Mouse (Mus musculus): Measurements from ENCODE around the gene Hist1h2bk. TPM values are rescaled to one million over a fixed set of nuclear protein-coding genes. Genes with fewer than 3 reads are reported as not detected.
"Not testable (repeated sequence)": the region's sequence is repeated elsewhere in the genome, so short reads cannot be mapped to it uniquely, and the experiment has no call there.

Hist1h2bk gene
- 0.74 and 3.1 TPM in 2 replicates for polyA plus RNA-seq (2012; rRNA removed)

DNA sequence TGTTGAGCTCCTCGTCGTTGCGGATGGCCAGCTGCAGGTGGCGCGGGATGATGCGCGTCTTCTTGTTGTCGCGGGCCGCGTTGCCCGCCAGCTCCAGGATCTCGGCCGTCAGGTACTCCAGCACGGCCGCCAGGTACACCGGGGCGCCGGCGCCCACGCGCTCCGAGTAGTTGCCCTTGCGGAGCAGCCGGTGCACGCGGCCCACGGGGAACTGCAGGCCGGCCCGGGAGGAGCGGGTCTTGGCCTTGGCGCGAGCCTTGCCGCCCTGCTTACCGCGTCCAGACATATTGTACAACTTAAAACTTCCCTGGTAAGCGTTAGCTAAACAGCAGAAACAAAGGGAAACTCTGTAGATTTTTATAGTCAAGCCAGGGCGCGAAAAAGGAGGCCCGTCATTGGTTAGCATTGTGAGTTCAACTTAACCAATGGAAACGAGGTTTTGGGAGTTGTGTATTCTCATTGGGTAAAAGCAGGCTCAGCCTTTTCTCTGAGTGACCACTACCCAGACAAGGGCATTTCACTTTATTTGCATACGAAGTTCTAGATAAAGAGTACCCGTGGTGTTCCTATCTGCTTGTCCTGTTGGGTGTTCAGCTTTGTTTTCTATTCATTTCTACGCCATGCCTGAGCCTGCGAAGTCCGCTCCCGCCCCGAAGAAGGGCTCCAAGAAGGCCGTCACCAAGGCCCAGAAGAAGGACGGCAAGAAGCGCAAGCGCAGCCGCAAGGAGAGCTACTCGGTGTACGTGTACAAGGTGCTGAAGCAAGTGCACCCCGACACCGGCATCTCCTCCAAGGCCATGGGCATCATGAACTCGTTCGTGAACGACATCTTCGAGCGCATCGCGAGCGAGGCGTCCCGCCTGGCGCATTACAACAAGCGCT, at the start of gene Hist1h2bk, which contains the start of gene Hist1h2ah:
TSS of gene Hist1h2bk (plus strand) at position 604 of the 882 bp plus-strand sequence.
TSS of gene Hist1h2ah (minus strand) at position 302 of the 882 bp plus-strand sequence.
- H3K4me3 ChIP-seq (replicated peaks; ENCODE audit: extremely low read depth, low read depth, low read length) = peak within 1 kb of the TSS; percentile 60
- WGBS = under 1% methylated on average over 33 of the region's 69 CpGs
- not testable (repeated sequence) for H3K4me1 ChIP-seq (ENCODE audit: control insufficient read depth, insufficient read depth, low read length)
- DNase-seq = peak; percentile 60

DNA sequence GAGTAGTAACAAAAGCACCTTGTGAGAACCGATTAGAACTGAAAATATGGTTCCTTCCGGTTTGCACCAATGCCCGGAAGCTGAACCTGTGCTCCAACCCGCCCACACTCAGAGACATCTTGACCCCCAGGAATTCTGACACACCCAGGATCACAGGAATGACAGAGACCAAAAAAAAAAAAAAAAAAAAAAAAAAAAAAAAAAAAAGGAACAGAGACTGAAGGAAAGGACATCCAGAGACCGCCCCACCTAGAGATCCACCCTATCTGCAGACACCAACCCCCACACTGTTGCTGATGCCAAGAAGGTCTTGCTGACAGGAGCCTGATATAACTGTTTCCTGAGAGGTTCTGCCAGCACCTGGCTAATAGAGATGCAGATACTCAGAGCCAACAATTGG, 43.1 kb upstream of the Hist1h2bk start:
- Histone ChIP-seq H3K4me1 (ENCODE audit: control insufficient read depth, insufficient read depth, low read length) (peaks cover 6% of the 10 kb centered on the region; the same call in 1 of the 2 replicates), H3K4me3 (replicated peaks; ENCODE audit: extremely low read depth, low read depth, low read length) (no peak overlapping the region)
- TF ChIP-seq POLR2A (IDR thresholded peaks at IDR 0.05; ENCODE audit: borderline replicate concordance, extremely low read depth, low read depth, low read length) (no peak), CTCF (IDR thresholded peaks at IDR 0.05; ENCODE audit: insufficient read depth, low read length) (no peak)
- no peak for DNase-seq
- WGBS = 87% methylated on average over 5 of the region's 5 CpGs

DNA sequence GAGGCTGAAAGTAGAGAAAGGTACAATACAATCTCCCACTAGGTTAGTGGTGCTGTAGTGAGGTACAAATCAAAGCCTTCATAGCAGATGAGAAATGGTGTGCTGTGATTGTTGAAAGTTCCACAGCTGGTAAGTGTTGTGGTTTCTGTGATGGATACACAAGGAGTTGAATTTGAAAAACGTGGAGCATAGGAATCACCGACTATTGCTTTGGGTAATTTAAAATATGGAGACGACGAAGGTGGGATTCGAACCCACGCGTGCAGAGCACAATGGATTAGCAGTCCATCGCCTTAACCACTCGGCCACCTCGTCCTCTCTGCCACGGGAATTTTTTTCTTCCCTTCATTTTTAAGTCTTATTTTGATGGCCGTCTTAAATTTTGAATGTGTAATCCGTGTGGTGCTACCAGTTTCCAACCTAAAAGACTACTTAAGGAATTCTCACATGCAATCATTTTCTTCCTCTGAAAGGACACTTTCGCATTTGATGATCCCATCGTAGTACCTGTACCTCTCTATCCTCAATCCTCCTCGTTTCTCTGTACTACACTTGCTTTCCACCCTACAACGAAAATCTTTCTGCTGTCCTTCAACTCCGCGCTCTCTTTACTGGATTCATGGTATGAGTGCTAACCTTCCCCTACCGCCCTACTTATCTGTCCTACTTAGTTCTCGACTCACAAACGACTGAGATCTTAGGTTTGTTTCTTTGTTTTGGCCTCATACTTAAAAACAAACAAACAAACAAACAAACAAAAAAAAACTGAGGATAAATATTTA, 41.5 kb upstream of the Hist1h2bk start:
- TF ChIP-seq CTCF (IDR thresholded peaks at IDR 0.05; ENCODE audit: insufficient read depth, low read length) (no peak), POLR2A (IDR thresholded peaks at IDR 0.05; ENCODE audit: borderline replicate concordance, extremely low read depth, low read depth, low read length) (no peak)
- 14% methylated on average over 22 of the region's 22 CpGs for WGBS
- Histone ChIP-seq H3K4me3 (replicated peaks; ENCODE audit: extremely low read depth, low read depth, low read length) (no peak overlapping the region), H3K4me1 (ENCODE audit: control insufficient read depth, insufficient read depth, low read length) (peaks cover 6% of the 10 kb centered on the region; the same call in 1 of the 2 replicates)
- DNase-seq = no peak

DNA sequence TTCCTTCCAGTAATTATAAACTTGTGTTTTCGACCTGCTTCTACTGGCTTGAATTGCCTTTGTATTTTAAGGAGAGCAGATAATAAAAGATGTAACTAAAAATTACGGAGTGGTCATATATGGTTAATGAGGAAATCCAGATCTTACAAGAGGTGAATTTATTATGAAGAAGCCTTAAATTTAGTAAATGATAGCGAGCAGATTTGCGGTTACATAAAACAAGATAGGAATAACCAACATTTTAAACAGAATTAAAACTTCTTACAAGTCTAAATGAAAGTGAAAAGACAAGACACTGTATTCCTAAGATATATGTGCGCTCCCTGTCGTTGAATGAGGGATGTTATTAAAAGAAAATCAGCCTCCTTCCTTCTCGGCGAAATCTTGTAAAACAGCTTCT, 40.8 kb upstream of the Hist1h2bk start:
- no peak for TF ChIP-seq POLR2A (IDR thresholded peaks at IDR 0.05; ENCODE audit: borderline replicate concordance, extremely low read depth, low read depth, low read length)
- TF ChIP-seq CTCF (IDR thresholded peaks at IDR 0.05; ENCODE audit: insufficient read depth, low read length) = no peak
- Histone ChIP-seq H3K4me3 (replicated peaks; ENCODE audit: extremely low read depth, low read depth, low read length) (no peak overlapping the region), H3K4me1 (ENCODE audit: control insufficient read depth, insufficient read depth, low read length) (peaks cover 6% of the 10 kb centered on the region; the same call in 1 of the 2 replicates)
- WGBS = 10% methylated on average over 8 of the region's 8 CpGs
- no peak for DNase-seq

DNA sequence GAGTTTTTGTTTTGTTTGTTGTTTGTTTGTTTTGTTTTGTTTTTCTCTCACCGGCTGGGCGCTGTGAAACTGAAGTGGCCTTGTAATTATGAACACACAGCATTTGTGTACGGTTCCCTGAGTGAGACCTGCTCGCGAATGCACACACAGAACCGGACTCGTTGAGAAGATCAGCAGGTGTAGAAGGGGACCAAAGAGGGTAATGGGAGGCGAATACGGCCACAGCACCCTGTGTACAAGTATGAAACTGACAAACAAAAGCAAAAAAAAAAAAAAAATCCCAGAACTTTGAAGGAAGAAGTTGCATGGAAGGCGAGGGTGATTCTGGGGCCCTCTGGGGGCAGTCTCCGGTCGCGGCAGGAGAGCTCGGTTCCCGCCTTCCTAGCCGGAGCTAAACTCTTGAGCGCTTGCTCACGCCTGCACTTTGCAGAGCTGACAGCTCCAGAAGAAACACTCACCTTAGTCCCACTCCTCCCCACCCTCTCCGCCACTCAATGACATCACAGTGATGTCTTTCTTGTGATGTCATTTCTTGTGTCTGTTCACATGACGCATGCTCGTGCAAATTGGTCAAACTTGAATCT, 40.2 kb upstream of the Hist1h2bk start:
- DNase-seq = no peak
- Histone ChIP-seq H3K4me1 (ENCODE audit: control insufficient read depth, insufficient read depth, low read length) (peaks cover 6% of the 10 kb centered on the region; the same call in 1 of the 2 replicates), H3K4me3 (replicated peaks; ENCODE audit: extremely low read depth, low read depth, low read length) (peak overlapping the region; percentile 27)
- 2% methylated on average over 21 of the region's 21 CpGs for WGBS
- TF ChIP-seq POLR2A (IDR thresholded peaks at IDR 0.05; ENCODE audit: borderline replicate concordance, extremely low read depth, low read depth, low read length) (no peak), CTCF (IDR thresholded peaks at IDR 0.05; ENCODE audit: insufficient read depth, low read length) (no peak)

DNA sequence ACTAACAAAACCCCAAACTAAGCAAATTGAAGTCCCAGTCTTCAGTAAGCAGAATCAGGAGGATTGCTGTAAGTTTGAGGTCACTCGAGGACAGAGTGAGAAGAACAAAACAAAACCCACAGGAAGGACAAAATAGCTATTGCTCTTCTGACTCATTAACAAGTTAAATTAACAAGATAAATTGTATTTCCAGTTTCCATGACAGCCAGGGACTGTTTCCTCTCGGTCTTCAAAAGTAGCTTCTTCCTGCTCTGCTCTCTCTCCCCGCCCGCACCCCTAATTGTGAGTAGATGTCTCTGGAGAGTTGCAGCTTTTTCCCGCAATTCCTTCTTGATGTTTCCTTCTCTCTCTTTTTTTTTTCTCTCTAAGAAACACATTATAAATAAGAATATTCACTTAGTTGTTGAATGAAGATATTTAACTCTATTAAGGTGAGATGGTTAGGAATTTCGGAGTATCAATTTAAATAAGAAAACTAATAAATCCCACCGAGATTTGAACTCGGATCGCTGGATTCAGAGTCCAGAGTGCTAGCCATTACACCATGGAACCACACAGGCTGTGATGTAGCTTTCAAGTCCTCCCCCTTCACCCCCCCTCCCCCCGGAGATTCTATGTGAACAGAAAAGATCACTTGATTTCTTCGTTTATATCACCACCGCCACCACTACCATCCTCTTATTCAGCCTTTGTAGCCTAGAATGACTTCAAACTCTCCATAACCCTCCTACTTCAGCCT, 39.4 kb upstream of the Hist1h2bk start:
- peaks cover 6% of the 10 kb centered on the region; the same call in 1 of the 2 replicates for H3K4me1 ChIP-seq (ENCODE audit: control insufficient read depth, insufficient read depth, low read length)
- 12% methylated on average over 12 of the region's 12 CpGs for WGBS
- TF ChIP-seq CTCF (IDR thresholded peaks at IDR 0.05; ENCODE audit: insufficient read depth, low read length) (no peak), POLR2A (IDR thresholded peaks at IDR 0.05; ENCODE audit: borderline replicate concordance, extremely low read depth, low read depth, low read length) (no peak)
- DNase-seq = no peak
- H3K4me3 ChIP-seq (replicated peaks; ENCODE audit: extremely low read depth, low read depth, low read length) = no peak overlapping the region

DNA sequence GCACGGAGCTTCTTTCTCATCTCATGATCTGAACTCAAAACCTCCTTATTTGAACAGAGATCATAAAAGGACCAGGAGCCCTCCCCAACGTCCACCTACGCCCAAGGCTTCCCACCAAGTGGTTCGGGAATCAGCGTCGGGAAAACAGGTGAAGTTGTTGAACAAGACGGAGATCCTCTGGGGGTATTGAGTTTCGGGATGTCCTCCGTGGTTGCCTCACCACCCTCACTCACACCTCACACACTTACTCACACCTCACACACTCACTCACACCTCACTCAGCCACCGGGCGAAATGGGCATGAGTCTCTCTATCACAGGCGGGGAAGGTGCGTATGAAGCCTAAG, 38.9 kb upstream of the Hist1h2bk start:
- Histone ChIP-seq H3K4me3 (replicated peaks; ENCODE audit: extremely low read depth, low read depth, low read length) (no peak overlapping the region), H3K4me1 (ENCODE audit: control insufficient read depth, insufficient read depth, low read length) (peaks cover 6% of the 10 kb centered on the region; the same call in 1 of the 2 replicates)
- WGBS = 11% methylated on average over 13 of the region's 13 CpGs

DNA sequence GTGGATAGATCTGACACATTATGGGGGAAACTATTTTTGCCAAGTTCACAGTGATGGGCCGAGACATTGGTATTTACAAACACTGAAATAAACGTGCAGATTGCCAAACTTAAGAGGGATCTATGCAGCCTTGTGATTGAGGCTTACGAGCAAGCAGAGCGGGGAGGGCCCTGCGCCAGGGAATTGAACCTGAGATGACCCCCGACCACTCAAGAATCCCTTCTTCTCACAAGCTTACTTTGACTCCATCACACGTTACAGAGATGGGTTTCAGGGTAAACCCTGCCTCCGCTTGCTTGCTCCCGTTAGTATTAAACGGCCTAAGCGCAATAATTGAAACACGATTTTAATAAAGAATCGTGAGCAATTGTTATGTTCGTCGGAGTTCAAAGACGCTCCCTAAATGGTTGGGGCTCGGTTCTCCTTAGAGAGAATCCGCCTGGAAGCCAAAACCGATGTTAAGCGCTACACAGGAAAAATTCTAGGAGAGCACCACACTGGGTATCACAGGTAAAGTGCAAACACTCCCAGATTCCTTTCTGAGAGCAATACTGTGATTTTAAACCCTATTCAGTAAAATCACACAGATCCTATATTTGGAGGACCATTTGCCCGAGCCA, 38.4 kb upstream of the Hist1h2bk start:
- peaks cover 6% of the 10 kb centered on the region; the same call in 1 of the 2 replicates for H3K4me1 ChIP-seq (ENCODE audit: control insufficient read depth, insufficient read depth, low read length)
- TF ChIP-seq CTCF (IDR thresholded peaks at IDR 0.05; ENCODE audit: insufficient read depth, low read length) = no peak
- no peak for DNase-seq
- no peak overlapping the region for H3K4me3 ChIP-seq (replicated peaks; ENCODE audit: extremely low read depth, low read depth, low read length)
- WGBS = 13% methylated on average over 21 of the region's 21 CpGs

More for the DNA sequence above, 38.9 kb upstream of the Hist1h2bk start:
- no peak for TF ChIP-seq POLR2A (IDR thresholded peaks at IDR 0.05; ENCODE audit: borderline replicate concordance, extremely low read depth, low read depth, low read length)
- DNase-seq = no peak
